Mouse (Mus musculus) midbrain, embryonic 11.5 days (tissue): ENCODE measurements around the gene Mrpl4. TPM values are rescaled to one million over a fixed set of nuclear protein-coding genes. Genes with fewer than 3 reads are reported as not detected.
A peak's percentile ranks its signal among the peaks of the same experiment; 100 is the strongest.
"Not testable (repeated sequence)": the region's sequence is repeated elsewhere in the genome, so short reads cannot be mapped to it uniquely, and the experiment has no call there.

ENCODE experiments used
- ATAC-seq: fragments of 200-750 bp; cut with Nextera tagmentation; 2 replicates; pipeline ENCODE4 v1.8.0; 2017; ENCODE audit warnings: moderate TSS enrichment, moderate library complexity; ENCODE audit not compliant: low FRiP score
- DNase-seq: peaks from one replicate; pipeline ENCODE4 v3.0.0; 2015; ENCODE audit warnings: low spot score; ENCODE audit errors: missing footprints
- H3K27ac ChIP-seq: fragments of 300-500 bp; sonication (generic); 2 replicates; pipeline ENCODE4 v1.5.1; 2014; ENCODE audit warnings: low read depth, low read length
- H3K27me3 ChIP-seq: fragments of 300-500 bp; sonication (generic); 2 replicates; pipeline ENCODE4 v1.6.1; 2014; ENCODE audit warnings: mild to moderate bottlenecking, low read length, moderate library complexity, mixed read lengths; ENCODE audit not compliant: control insufficient read depth, insufficient read depth
- H3K36me3 ChIP-seq: fragments of 300-500 bp; sonication (generic); 2 replicates; pipeline ENCODE4 v1.6.1; 2014; ENCODE audit warnings: mild to moderate bottlenecking, low read length, moderate library complexity, mixed read lengths; ENCODE audit not compliant: control insufficient read depth, insufficient read depth
- H3K4me1 ChIP-seq: fragments of 300-500 bp; sonication (generic); 2 replicates; pipeline ENCODE4 v1.6.1; 2014; ENCODE audit warnings: low read length; ENCODE audit not compliant: control insufficient read depth, insufficient read depth
- H3K4me2 ChIP-seq: fragments of 300-500 bp; sonication (generic); 2 replicates; pipeline ENCODE4 v1.6.1; 2014; ENCODE audit warnings: mild to moderate bottlenecking, moderate library complexity
- H3K4me3 ChIP-seq: fragments of 300-500 bp; sonication (generic); 2 replicates; pipeline ENCODE4 v1.5.1; 2014; ENCODE audit warnings: low read depth, low read length
- H3K9ac ChIP-seq: fragments of 300-500 bp; sonication (generic); 2 replicates; pipeline ENCODE4 v1.6.1; 2014; ENCODE audit warnings: low read length
- H3K9me3 ChIP-seq: fragments of 300-500 bp; sonication (generic); 2 replicates; pipeline ENCODE4 v1.6.1; 2016; ENCODE audit warnings: low read length; ENCODE audit not compliant: control insufficient read depth
- WGBS: fragments of 180-500 bp; shearing (Covaris S2); extraction: QIAGEN DNeasy Blood & Tissue Kit; methylation state at CpG from one replicate; pipeline ENCODE4 v1.1.7; 2014; 5-methylcytosine and 5-hydroxymethylcytosine counted together
- polyA plus RNA-seq: library from polyadenylated mRNA; unstranded; fragments of >200 nt; fragmentation: Nextera tagmentation; extraction: Ambion mirVana; gene quantifications from 2 replicates; pipeline ENCODE4 v1.2.1, GENCODE M21; 2014

The Mrpl4 gene
- polyA plus RNA-seq, 1 experiment from 2014 or later = 121 TPM

DNA sequence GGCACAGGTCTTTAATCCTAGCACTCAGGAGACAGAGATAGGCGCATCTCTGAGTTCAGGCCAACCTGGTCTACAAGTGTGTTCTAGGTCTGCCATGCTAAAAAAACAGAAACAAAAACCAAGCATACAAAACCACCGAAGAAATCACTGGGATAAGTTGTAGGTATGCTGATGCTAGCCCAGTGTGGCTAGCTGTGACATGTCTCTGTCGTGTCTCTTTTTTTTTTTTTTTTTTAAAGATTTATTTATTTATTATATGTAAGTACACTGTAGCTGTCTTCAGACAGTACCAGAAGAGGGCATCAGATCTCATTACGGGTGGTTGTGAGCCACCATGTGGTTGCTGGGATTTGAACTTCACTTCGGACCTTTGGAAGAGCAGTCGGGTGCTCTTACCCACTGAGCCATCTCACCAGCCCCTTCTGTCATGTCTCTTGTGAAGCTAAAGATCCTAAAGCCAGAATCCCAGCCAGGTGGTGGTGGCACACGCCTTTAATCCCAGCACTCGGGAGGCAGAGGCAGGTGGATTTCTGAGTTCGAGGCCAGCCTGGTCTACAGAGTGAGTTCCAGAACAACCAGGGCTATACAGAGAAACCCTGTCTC is 8.5 kb downstream of the Mrpl4 start:
- peaks cover 19% of the 10 kb centered on the region for H3K27me3 ChIP-seq
- not testable (repeated sequence) for DNase-seq, H3K9me3 ChIP-seq

GRCm38 (mm10) chr9:21011846-21012312 is 9.3 kb downstream of the Mrpl4 start:
- H3K27me3 ChIP-seq = peaks cover 27% of the 10 kb centered on the region
- H3K36me3 ChIP-seq = peaks cover 4% of the 10 kb centered on the region; the same call in 1 of the 2 replicates
- DNase-seq (no peak), ATAC-seq (no peak)
- H3K4me3 ChIP-seq = no peak overlapping the region
- WGBS = 65% methylated on average over 5 of the region's 5 CpGs
- no peak overlapping the region for H3K9ac ChIP-seq
- H3K4me1 ChIP-seq = no peaks in the 10 kb centered on the region; the same call in 1 of the 2 replicates
- H3K27ac ChIP-seq = no peak overlapping the region
- no peak overlapping the region for H3K4me2 ChIP-seq
- H3K9me3 ChIP-seq = no peaks in the 10 kb centered on the region

More for the DNA sequence above, 8.5 kb downstream of the Mrpl4 start:
- not testable (repeated sequence) for H3K4me2 ChIP-seq, H3K36me3 ChIP-seq, H3K9ac ChIP-seq, H3K27ac ChIP-seq, H3K4me3 ChIP-seq, ATAC-seq, H3K4me1 ChIP-seq
- WGBS = 74% methylated on average over 9 of the region's 9 CpGs

DNA sequence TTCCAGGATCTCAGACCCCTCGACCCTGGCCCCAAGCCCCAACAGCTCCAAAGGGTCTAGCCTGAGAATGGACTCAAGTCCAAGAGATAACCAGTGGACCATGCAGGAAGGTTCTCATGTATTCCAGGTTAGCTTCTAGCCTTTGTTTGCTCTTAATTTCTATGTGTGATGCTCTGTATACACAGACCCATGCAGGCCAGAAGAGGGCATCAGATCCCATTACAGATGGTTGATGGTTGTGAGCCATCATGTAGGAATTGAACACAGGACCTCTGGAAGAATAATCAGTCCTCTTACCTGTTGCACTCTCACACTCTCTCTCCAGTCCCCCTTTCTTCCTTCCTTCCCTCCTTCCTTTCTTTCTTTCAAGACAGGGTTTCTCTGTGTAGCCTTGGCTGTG is 9.8 kb downstream of the Mrpl4 start:
- peaks cover 32% of the 10 kb centered on the region for H3K27me3 ChIP-seq
- no peak for ATAC-seq

DNA sequence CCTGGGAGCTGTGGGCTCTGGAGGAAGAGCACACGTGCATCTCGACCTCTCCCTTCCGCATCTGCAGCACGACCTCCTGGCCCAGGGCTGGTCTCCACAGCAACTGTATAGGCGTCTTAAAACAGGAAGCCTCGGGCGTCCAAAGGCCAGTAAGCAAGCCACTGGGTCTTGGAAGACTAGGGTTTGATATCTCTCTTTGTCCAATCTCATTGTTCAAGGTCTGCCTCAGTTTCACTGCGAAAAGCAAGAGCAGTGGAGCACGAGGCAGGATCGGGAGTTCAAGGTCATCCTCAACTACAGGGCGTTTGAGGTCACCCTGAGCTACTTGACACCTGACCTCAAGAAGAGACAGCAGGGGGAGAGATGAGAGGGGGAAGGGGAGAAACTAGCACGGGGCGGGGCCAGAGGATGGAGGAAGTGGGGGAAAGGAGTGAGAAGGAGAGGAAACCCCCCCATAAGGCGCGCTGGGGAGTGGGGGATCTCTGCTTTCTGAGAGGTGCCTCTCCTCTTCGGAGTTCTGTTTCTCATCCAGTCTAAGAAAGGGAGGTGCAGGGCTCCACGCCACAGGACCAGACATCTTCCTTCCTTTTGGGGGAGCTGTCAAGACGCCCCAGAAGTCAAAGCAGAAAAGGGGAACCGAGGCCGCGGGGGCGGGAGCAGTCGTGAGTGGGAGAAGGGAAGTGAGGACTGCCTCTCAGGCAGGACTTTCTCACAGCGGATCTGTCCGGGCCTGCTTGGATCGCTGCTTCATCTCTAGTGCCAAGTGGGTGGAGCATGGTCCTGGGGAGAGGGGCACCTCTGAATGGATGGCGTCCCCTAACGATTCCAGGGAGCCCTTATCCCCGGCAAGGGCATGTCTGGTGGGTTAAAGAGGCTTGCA is 12.4 kb downstream of the Mrpl4 start:
- Histone ChIP-seq H3K36me3 (no peaks in the 10 kb centered on the region), H3K4me3 (peak overlapping the region; percentile 17; the same call in 1 of the 2 replicates), H3K27me3 (peaks cover 35% of the 10 kb centered on the region), H3K4me1 (no peaks in the 10 kb centered on the region; the same call in 1 of the 2 replicates), H3K9ac (no peak overlapping the region), H3K27ac (no peak overlapping the region), H3K4me2 (peak overlapping the region; percentile 30), H3K9me3 (no peaks in the 10 kb centered on the region)
- 3% methylated on average over 28 of the region's 29 CpGs for WGBS
- no peak for ATAC-seq
- no peak for DNase-seq

More for the DNA sequence above, 9.8 kb downstream of the Mrpl4 start:
- Histone ChIP-seq H3K4me2 (no peak overlapping the region), H3K4me3 (no peak overlapping the region), H3K4me1 (no peaks in the 10 kb centered on the region; the same call in 1 of the 2 replicates), H3K27ac (no peak overlapping the region), H3K9me3 (no peaks in the 10 kb centered on the region), H3K9ac (no peak overlapping the region), H3K36me3 (peaks cover 2% of the 10 kb centered on the region; the same call in 1 of the 2 replicates)
- 50% methylated on average over 1 of the region's 1 CpGs for WGBS
- DNase-seq = no peak

DNA sequence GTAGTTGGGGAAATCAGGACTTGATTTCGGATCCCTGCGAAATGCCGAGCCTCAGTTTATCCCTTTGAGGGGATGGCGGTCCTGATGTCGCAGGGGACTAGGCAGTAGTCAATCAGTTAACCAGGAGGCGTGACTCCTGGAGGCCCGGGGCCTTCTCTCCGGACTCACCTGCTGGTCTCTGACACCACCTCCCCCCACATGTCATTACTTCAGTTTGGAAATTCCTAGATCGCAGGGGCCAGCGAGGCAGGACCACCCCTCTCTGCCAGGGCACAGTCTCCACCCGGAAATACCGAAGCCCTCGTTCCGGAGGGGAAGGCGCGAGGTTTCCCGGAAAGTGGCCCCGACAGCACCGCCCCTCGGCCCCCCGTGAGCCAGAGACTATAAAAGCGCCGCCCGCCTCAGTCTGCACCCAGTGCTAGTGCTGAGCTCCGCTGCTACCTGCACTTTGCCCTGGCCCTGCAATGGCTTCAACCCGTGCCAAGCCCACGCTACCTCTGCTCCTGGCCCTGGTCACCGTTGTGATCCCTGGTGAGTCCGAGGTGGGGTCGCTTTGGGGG is 13.1 kb downstream of the Mrpl4 start, which contains the start of gene Icam1:
Icam1 (plus strand) TSS at position 415 of the 560 bp plus-strand sequence.
- H3K4me1 ChIP-seq = no peaks in the 10 kb centered on the region; the same call in 1 of the 2 replicates
- H3K27ac ChIP-seq = no peak within 1 kb of the TSS
- peak within 1 kb of the TSS; percentile 30 for H3K4me2 ChIP-seq
- peaks cover 35% of the 10 kb centered on the region for H3K27me3 ChIP-seq
- H3K36me3 ChIP-seq = no peaks in the 10 kb centered on the region
- ATAC-seq (no peak), DNase-seq (peak; percentile 91)
- H3K4me3 ChIP-seq = peak within 1 kb of the TSS; percentile 17
- no peaks in the 10 kb centered on the region for H3K9me3 ChIP-seq
- peak within 1 kb of the TSS; percentile 27; the same call in 1 of the 2 replicates for H3K9ac ChIP-seq
- under 1% methylated on average over 30 of the region's 30 CpGs for WGBS

- Histone ChIP-seq H3K4me2 (no peak overlapping the region), H3K27me3 (peaks cover 35% of the 10 kb centered on the region), H3K9me3 (no peaks in the 10 kb centered on the region), H3K9ac (no peak overlapping the region), H3K4me3 (no peak overlapping the region), H3K27ac (no peak overlapping the region), H3K4me1 (no peaks in the 10 kb centered on the region; the same call in 1 of the 2 replicates), H3K36me3 (no peaks in the 10 kb centered on the region)
- DNase-seq (peak; percentile 87), ATAC-seq (no peak)
- WGBS = 5% methylated on average over 17 of the region's 17 CpGs
Observed at GRCm38 (mm10) chr9:21016331-21017176, 14.0 kb downstream of the Mrpl4 start.

DNA sequence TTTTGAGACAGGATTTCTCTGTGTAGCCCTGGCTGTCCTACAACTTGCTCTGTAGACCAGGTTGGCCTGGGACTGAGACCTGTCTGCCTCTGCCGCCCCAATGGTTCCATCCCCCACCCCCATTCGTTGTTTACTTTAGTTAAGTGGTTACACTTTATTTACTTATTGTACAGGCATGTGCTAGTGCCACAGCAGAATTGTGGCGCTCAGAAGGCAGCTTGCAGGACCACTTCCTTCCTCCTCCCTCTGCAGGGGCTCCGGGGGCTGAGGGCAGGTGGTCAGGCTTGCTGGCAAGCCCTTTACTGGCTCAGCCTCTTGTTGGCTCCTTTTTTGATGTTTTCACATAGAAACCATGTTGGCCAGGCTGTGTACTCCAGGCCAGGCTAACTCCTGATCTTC is 14.6 kb downstream of the Mrpl4 start:
- H3K4me2 ChIP-seq = no peak overlapping the region
- no peak for DNase-seq
- no peaks in the 10 kb centered on the region; the same call in 1 of the 2 replicates for H3K4me1 ChIP-seq
- H3K36me3 ChIP-seq = no peaks in the 10 kb centered on the region
- ATAC-seq = no peak
- no peaks in the 10 kb centered on the region for H3K9me3 ChIP-seq
- H3K9ac ChIP-seq = no peak overlapping the region
- 45% methylated on average over 4 of the region's 4 CpGs for WGBS
- H3K27ac ChIP-seq = no peak overlapping the region
- H3K4me3 ChIP-seq = no peak overlapping the region
- H3K27me3 ChIP-seq = peaks cover 35% of the 10 kb centered on the region

GRCm38 (mm10) chr9:21018600-21018999 is 16.1 kb downstream of the Mrpl4 start:
- ATAC-seq (no peak), DNase-seq (no peak)
- H3K36me3 ChIP-seq = no peaks in the 10 kb centered on the region
- no peak overlapping the region for H3K4me2 ChIP-seq
- WGBS = 69% methylated on average over 2 of the region's 2 CpGs
- no peaks in the 10 kb centered on the region for H3K9me3 ChIP-seq
- H3K27ac ChIP-seq = no peak overlapping the region
- H3K27me3 ChIP-seq = peaks cover 35% of the 10 kb centered on the region
- no peak overlapping the region for H3K4me3 ChIP-seq
- H3K4me1 ChIP-seq = no peaks in the 10 kb centered on the region; the same call in 1 of the 2 replicates
- no peak overlapping the region for H3K9ac ChIP-seq
